Mouse (Mus musculus) lung, postnatal 4 days (tissue): Measurements from ENCODE around the gene Chrna9.

Experiments used
- DNase-seq, 2 experiments: peaks; one replicate each; pipeline ENCODE4 v3.0.0; 2021

The Chrna9 gene

GRCm38 (mm10) chr5:65934783-65935182 is at the start of gene Chrna9:
Gene Chrna9 (plus strand): TSS chr5:65934921.
- DNase-seq = no peak

GRCm38 (mm10) chr5:65885699-65886443 is 48.9 kb upstream of the Chrna9 start:
- DNase-seq = no peak

GRCm38 (mm10) chr5:65888102-65888501 is 46.6 kb upstream of the Chrna9 start:
- no peak for DNase-seq

- DNase-seq = no peak
Observed at GRCm38 (mm10) chr5:65888998-65889397, 45.7 kb upstream of the Chrna9 start.

- DNase-seq = no peak
Observed at GRCm38 (mm10) chr5:65891251-65891826, 43.4 kb upstream of the Chrna9 start.

- no peak for DNase-seq
Observed at GRCm38 (mm10) chr5:65895121-65895692, 39.5 kb upstream of the Chrna9 start.

GRCm38 (mm10) chr5:65895764-65896163 is 39.0 kb upstream of the Chrna9 start:
- no peak for DNase-seq

- DNase-seq = no peak
Observed at GRCm38 (mm10) chr5:65897731-65898130, 37.0 kb upstream of the Chrna9 start.

- DNase-seq = no peak
Observed at GRCm38 (mm10) chr5:65898683-65899082, 36.0 kb upstream of the Chrna9 start.

GRCm38 (mm10) chr5:65900113-65900512 is 34.6 kb upstream of the Chrna9 start:
- no peak for DNase-seq

- DNase-seq = peak; percentile 38 to 64
Observed at GRCm38 (mm10) chr5:65900862-65901265, 33.9 kb upstream of the Chrna9 start.

- no peak for DNase-seq
Observed at GRCm38 (mm10) chr5:65901868-65902418, 32.8 kb upstream of the Chrna9 start.

- no peak for DNase-seq
Observed at GRCm38 (mm10) chr5:65902811-65903210, 31.9 kb upstream of the Chrna9 start.

GRCm38 (mm10) chr5:65904476-65904875 is 30.2 kb upstream of the Chrna9 start:
- DNase-seq = no peak

- no peak for DNase-seq
Observed at GRCm38 (mm10) chr5:65908751-65909150, 26.0 kb upstream of the Chrna9 start.

GRCm38 (mm10) chr5:65909321-65909720 is 25.4 kb upstream of the Chrna9 start:
- no peak for DNase-seq

- DNase-seq = no peak
Observed at GRCm38 (mm10) chr5:65910398-65910797, 24.3 kb upstream of the Chrna9 start.

- no peak for DNase-seq
Observed at GRCm38 (mm10) chr5:65911676-65912075, 23.0 kb upstream of the Chrna9 start.

- no peak for DNase-seq
Observed at GRCm38 (mm10) chr5:65912201-65912600, 22.5 kb upstream of the Chrna9 start.

- DNase-seq = no peak
Observed at GRCm38 (mm10) chr5:65913126-65913525, 21.6 kb upstream of the Chrna9 start.

GRCm38 (mm10) chr5:65914342-65914741 is 20.4 kb upstream of the Chrna9 start:
- DNase-seq = no peak

- DNase-seq = no peak
Observed at GRCm38 (mm10) chr5:65916930-65917329, 17.8 kb upstream of the Chrna9 start.

GRCm38 (mm10) chr5:65918601-65919000 is 16.1 kb upstream of the Chrna9 start:
- DNase-seq = no peak

- DNase-seq = no peak
Observed at GRCm38 (mm10) chr5:65919326-65919725, 15.4 kb upstream of the Chrna9 start.
